Mouse (Mus musculus) granulocyte monocyte progenitor cell, adult 5-6 weeks (primary cell): ENCODE measurements around the gene Ptger1. TPM values are rescaled to one million over a fixed set of nuclear protein-coding genes. Genes with fewer than 3 reads are reported as not detected.
A peak's percentile ranks its signal among the peaks of the same experiment; 100 is the strongest.

ENCODE experiments used
- ATAC-seq: replicated peaks from 2 replicates; pipeline ENCODE4 v1.8.0; 2016; ENCODE audit warnings: mild to moderate bottlenecking, moderate TSS enrichment, inconsistent platforms; ENCODE audit not compliant: poor library complexity, severe bottlenecking
- total RNA-seq, 2 experiments: library from RNA; stranded (forward) in 1 of 2; stranded (reverse) in 1 of 2; fragments of 200-712, 200-1000 nt in 1 of 2; fragments of >200 nt in 1 of 2; fragmentation: Nextera tagmentation in 1 of 2; gene quantifications; 2 replicates each; pipeline ENCODE4 v1.2.3; 2014 to 2017

Gene Ptger1
- total RNA-seq, 2 experiments from 2014 or later: 0.46 TPM; not detected in 1

- ATAC-seq: no peak
These were observed 28.1 kb downstream of the Ptger1 start for GRCm38 (mm10) chr8:83694369-83695160.

- peak; percentile 38 for ATAC-seq
These were observed 29.1 kb downstream of the Ptger1 start for GRCm38 (mm10) chr8:83695351-83696106.

GRCm38 (mm10) chr8:83697374-83698220, 31.1 kb downstream of the Ptger1 start:
- ATAC-seq: peak; percentile 10; the same call in 1 of the 2 replicates

- peak; percentile 66 for ATAC-seq
These were observed 31.8 kb downstream of the Ptger1 start for GRCm38 (mm10) chr8:83698291-83698660.

- peak; percentile 45 for ATAC-seq
These were observed 32.4 kb downstream of the Ptger1 start, which contains the start of gene Pkn1 for GRCm38 (mm10) chr8:83698661-83699453. Gene Pkn1 (minus strand): TSS chr8:83699179.

GRCm38 (mm10) chr8:83699566-83699965, 33.1 kb downstream of the Ptger1 start:
- ATAC-seq: no peak

- no peak for ATAC-seq
These were observed 34.1 kb downstream of the Ptger1 start for GRCm38 (mm10) chr8:83700423-83701085.

GRCm38 (mm10) chr8:83703426-83703825, 36.9 kb downstream of the Ptger1 start:
- no peak for ATAC-seq

GRCm38 (mm10) chr8:83706411-83706810, 39.9 kb downstream of the Ptger1 start:
- no peak for ATAC-seq

GRCm38 (mm10) chr8:83707554-83707953, 41.1 kb downstream of the Ptger1 start:
- ATAC-seq: no peak

- ATAC-seq: no peak
These were observed 48.2 kb downstream of the Ptger1 start for GRCm38 (mm10) chr8:83714676-83715030.

- peak; percentile 94 for ATAC-seq
These were observed 48.7 kb downstream of the Ptger1 start, which contains the start of gene Ddx39 for GRCm38 (mm10) chr8:83715031-83715690. Gene Ddx39 (plus strand): TSS chr8:83715177.

- no peak for ATAC-seq
These were observed 49.3 kb downstream of the Ptger1 start for GRCm38 (mm10) chr8:83715771-83716170.

- ATAC-seq: no peak
These were observed 50.1 kb downstream of the Ptger1 start for GRCm38 (mm10) chr8:83716563-83716962.

- no peak for ATAC-seq
These were observed 52.6 kb downstream of the Ptger1 start for GRCm38 (mm10) chr8:83719048-83719447.

GRCm38 (mm10) chr8:83719693-83720092, 53.2 kb downstream of the Ptger1 start:
- ATAC-seq: no peak

GRCm38 (mm10) chr8:83721405-83722025, 55.0 kb downstream of the Ptger1 start:
- ATAC-seq: no peak
